Mouse (Mus musculus) ovary, adult 18-20 months (tissue): ENCODE results near the gene Lcp1.

Experiments
- DNase-seq: peaks from one replicate; pipeline ENCODE4 v3.0.0; 2022; ENCODE audit warnings: low spot score, mixed read lengths

Gene Lcp1

DNA sequence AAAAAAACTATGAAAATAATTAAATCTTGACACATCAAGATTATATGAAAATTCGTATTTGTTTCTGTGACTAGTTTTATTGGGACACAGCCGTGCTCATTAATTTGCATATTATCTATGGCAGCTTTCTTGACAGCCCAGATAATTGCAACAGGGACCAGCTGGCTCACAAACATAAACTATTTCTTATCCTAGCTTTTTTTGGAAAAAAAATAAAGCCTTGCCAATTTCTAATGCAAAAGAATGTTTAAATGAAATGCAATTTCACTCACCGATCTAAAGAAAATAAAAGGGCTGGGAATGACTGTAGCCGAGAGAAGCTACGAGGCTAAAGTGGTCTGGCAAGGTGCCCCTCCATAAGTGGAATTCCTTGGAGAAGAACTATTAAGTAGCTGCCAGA is 149.5 kb downstream of the Lcp1 start:
- DNase-seq, result no peak
